Mouse (Mus musculus) lung, postnatal 0 days (tissue): ENCODE results near the gene Camkmt. TPM values are rescaled to one million over a fixed set of nuclear protein-coding genes. Genes with fewer than 3 reads are reported as not detected.

Source experiments
- ATAC-seq: fragments of 200-750 bp; cut with Nextera tagmentation; 2 replicates; pipeline ENCODE4 v1.8.0; 2017; ENCODE audit warnings: moderate library complexity
- DNase-seq: peaks from one replicate; pipeline ENCODE4 v3.0.0-alpha.2; 2016; ENCODE audit warnings: low spot score
- H3K27ac ChIP-seq: fragments of 300-500 bp; sonication (generic); 2 replicates; pipeline ENCODE4 v1.5.1; 2014; ENCODE audit warnings: antibody characterized with exemption, mild to moderate bottlenecking, low read length, mixed read lengths
- H3K27me3 ChIP-seq: fragments of 300-500 bp; sonication (generic); replicated peaks from 2 replicates; pipeline ENCODE4 v1.6.1; 2014; ENCODE audit warnings: low read length, mixed read lengths; ENCODE audit not compliant: insufficient read depth
- H3K36me3 ChIP-seq: fragments of 300-500 bp; sonication (generic); 2 replicates; pipeline ENCODE4 v1.6.1; 2014; ENCODE audit warnings: low read length, mixed read lengths; ENCODE audit not compliant: insufficient read depth
- H3K4me1 ChIP-seq: fragments of 300-500 bp; sonication (generic); 2 replicates; pipeline ENCODE4 v1.6.1; 2014; ENCODE audit warnings: antibody characterized with exemption, low read depth, low read length, mixed read lengths; ENCODE audit not compliant: insufficient read depth
- H3K4me2 ChIP-seq: fragments of 300-500 bp; sonication (generic); replicated peaks from 2 replicates; pipeline ENCODE4 v1.6.1; 2014; ENCODE audit warnings: low read depth, mild to moderate bottlenecking, low read length, moderate library complexity, mixed read lengths
- H3K4me3 ChIP-seq: fragments of 300-500 bp; sonication (generic); 2 replicates; pipeline ENCODE4 v1.5.1; 2014; ENCODE audit warnings: low read depth, low read length
- H3K9ac ChIP-seq: fragments of 300-500 bp; sonication (generic); replicated peaks from 2 replicates; pipeline ENCODE4 v1.6.1; 2014; ENCODE audit warnings: low read depth, mild to moderate bottlenecking
- H3K9me3 ChIP-seq: fragments of 300-500 bp; sonication (generic); 2 replicates; pipeline ENCODE4 v1.6.1; 2016; ENCODE audit warnings: low read length, mixed read lengths
- CTCF ChIP-seq: IDR thresholded peaks from 2 replicates; pipeline ENCODE4 v1.5.1; 2016; ENCODE audit warnings: antibody characterized with exemption, mild to moderate bottlenecking
- EP300 ChIP-seq: IDR thresholded peaks from 2 replicates; pipeline ENCODE4 v1.6.1; 2016; ENCODE audit warnings: antibody characterized with exemption, mild to moderate bottlenecking, control low read depth
- WGBS: fragments of 180-500 bp; shearing (Covaris S2); extraction: QIAGEN DNeasy Blood & Tissue Kit; methylation state at CpG from one replicate; pipeline ENCODE4 v1.1.7; 2014; 5-methylcytosine and 5-hydroxymethylcytosine counted together
- polyA plus RNA-seq: library from polyadenylated mRNA; unstranded; fragments of >200 nt; fragmentation: Nextera tagmentation; extraction: Ambion mirVana; gene quantifications from 2 replicates; pipeline ENCODE4 v1.2.1, GENCODE M21; 2015

The Camkmt gene
- polyA plus RNA-seq, 1 experiment from 2014 or later: 3.2 TPM

GRCm38 (mm10) chr17:85495871-85496270 is 405.5 kb downstream of the Camkmt start:
- TF ChIP-seq CTCF: no peak
- TF ChIP-seq EP300: no peak
- H3K4me2 ChIP-seq: no peak overlapping the region
- no peak overlapping the region for H3K4me3 ChIP-seq
- no peaks in the 10 kb centered on the region; the same call in 1 of the 2 replicates for H3K27me3 ChIP-seq
- DNase-seq (no peak), ATAC-seq (no peak)
- H3K27ac ChIP-seq: no peak overlapping the region
- H3K9me3 ChIP-seq: no peaks in the 10 kb centered on the region; the same call in 1 of the 2 replicates
- 69% methylated on average over 6 of the region's 6 CpGs for WGBS
- H3K9ac ChIP-seq: no peak overlapping the region
- no peaks in the 10 kb centered on the region for H3K4me1 ChIP-seq
- no peaks in the 10 kb centered on the region for H3K36me3 ChIP-seq

DNA sequence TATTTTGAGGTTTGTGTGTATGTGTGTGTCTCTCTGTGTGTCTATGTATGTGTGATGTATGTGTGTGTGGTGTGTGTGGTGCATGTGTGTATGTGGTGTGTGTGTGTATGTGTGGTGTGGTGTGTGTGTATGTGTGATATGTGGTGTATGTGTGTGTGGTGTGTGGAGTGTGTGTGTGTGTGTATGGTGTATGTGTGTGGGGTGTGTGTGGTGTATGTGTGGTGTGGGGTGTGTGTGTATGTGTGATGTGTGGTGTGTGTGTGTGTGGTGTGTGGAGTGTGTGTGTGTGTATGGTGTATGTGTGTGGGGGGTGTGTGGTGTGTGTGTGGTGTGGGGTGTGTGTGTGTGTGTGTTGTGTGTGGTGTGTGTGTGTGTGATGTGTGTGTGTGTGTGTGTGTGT is 414.5 kb downstream of the Camkmt start:
- no peak for DNase-seq
- Histone ChIP-seq H3K9me3 (no peaks in the 10 kb centered on the region), H3K27ac (no peak overlapping the region), H3K36me3 (no peaks in the 10 kb centered on the region), H3K4me1 (no peaks in the 10 kb centered on the region), H3K4me2 (no peak overlapping the region), H3K27me3 (no peaks in the 10 kb centered on the region), H3K9ac (no peak overlapping the region), H3K4me3 (no peak overlapping the region)
- no peak for ATAC-seq
- TF ChIP-seq EP300 (no peak), CTCF (no peak)

GRCm38 (mm10) chr17:85506206-85507088 is 416.1 kb downstream of the Camkmt start:
- no peak overlapping the region for H3K27ac ChIP-seq
- H3K4me1 ChIP-seq: no peaks in the 10 kb centered on the region
- no peaks in the 10 kb centered on the region for H3K27me3 ChIP-seq
- no peaks in the 10 kb centered on the region for H3K9me3 ChIP-seq
- 74% methylated on average over 15 of the region's 15 CpGs for WGBS
- no peaks in the 10 kb centered on the region for H3K36me3 ChIP-seq
- H3K9ac ChIP-seq: no peak overlapping the region
- TF ChIP-seq CTCF: no peak
- no peak for TF ChIP-seq EP300
- no peak overlapping the region for H3K4me2 ChIP-seq
- ATAC-seq: no peak
- no peak overlapping the region for H3K4me3 ChIP-seq
- no peak for DNase-seq

GRCm38 (mm10) chr17:85507089-85507460 is 416.7 kb downstream of the Camkmt start:
- Histone ChIP-seq H3K4me1 (no peaks in the 10 kb centered on the region), H3K9ac (no peak overlapping the region), H3K27ac (no peak overlapping the region), H3K36me3 (no peaks in the 10 kb centered on the region), H3K9me3 (no peaks in the 10 kb centered on the region), H3K27me3 (no peaks in the 10 kb centered on the region), H3K4me2 (no peak overlapping the region), H3K4me3 (no peak overlapping the region)
- 90% methylated on average over 4 of the region's 4 CpGs for WGBS
- DNase-seq (no peak), ATAC-seq (no peak)
- TF ChIP-seq CTCF (no peak), EP300 (no peak)

Other genes with a start within 250 kb of the Camkmt start
- gene Ppm1b, start 133.8 kb upstream of the Camkmt start, polyA plus RNA-seq: 51.5 and 55.4 TPM in 2 replicates
- 0.16 and 0.25 TPM in 2 replicates for gene Slc3a1, start 62.2 kb upstream of the Camkmt start, polyA plus RNA-seq
- gene Prepl, start 311 bp upstream of the Camkmt start, polyA plus RNA-seq: 9.4 and 11.0 TPM in 2 replicates